Mouse (Mus musculus): Measurements from ENCODE around the gene Zfp326. TPM values are rescaled to one million over a fixed set of nuclear protein-coding genes. Genes with fewer than 3 reads are reported as not detected.

Gene Zfp326
- total RNA-seq (2021): 1 to 10 TPM; 6.2 to 9.5 TPM
- long read RNA-seq, experiment 1, partial matches to known transcripts: 0 of 2 reads
- long read RNA-seq, experiment 1, other reads (novel, unspliced or antisense): 2 of 2 reads
- long read RNA-seq, experiment 2, partial matches to known transcripts: 0 of 5 reads
- long read RNA-seq, experiment 2, other reads (novel, unspliced or antisense): 4 of 5 reads

DNA sequence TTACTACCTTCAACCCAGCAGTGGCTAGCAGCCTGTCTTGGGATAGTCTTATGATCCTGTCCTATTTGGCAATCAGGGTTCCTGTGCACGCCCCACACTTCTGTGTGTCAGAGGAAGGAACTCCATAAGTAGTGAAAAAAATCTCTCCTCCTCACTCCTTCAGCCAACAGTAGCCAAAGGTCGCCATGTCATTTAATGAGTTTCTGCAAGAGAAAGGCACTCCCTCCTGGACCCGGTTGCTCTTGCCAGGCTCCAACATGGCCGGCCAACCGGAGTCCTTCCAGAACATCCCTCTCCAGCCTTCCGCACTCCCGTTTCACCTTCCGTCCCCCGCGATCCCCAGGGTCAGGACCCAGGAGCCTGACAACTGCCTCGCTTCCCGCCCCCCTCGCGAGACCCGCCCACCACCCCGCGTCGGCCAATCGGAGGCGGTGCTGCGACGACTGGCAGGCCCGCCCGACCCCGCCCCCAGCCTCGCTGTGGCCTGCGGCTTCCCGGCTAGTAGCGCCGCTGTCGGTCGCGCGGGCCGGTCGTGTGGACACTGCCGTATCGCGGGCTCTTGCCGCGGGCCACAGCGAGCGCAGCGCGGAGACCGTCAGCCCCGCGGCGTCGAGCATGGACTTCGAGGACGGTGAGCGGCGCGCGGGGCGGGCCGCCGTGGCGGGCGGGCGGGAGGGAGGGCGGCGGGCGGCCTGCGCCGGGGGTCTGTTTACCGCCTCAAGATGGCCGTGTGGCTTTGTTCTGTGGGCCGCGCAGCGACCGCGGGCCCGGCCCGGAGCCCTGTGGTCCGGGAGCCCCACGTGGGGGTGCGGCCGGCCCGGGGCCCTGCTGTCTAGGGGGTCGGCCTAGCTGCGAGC is at the start of gene Zfp326:
Zfp326 (plus strand) TSS at position 498 of the 857 bp plus-strand sequence.
- peak; percentile 87 to 89 for DNase-seq
- intact Hi-C loops (cut with DNase I): no loop called here

GRCm38 (mm10) chr5:105826916-105827510 is 49.4 kb upstream of the Zfp326 start:
- intact Hi-C loops (cut with DNase I): no loop called here
- DNase-seq: no peak

DNA sequence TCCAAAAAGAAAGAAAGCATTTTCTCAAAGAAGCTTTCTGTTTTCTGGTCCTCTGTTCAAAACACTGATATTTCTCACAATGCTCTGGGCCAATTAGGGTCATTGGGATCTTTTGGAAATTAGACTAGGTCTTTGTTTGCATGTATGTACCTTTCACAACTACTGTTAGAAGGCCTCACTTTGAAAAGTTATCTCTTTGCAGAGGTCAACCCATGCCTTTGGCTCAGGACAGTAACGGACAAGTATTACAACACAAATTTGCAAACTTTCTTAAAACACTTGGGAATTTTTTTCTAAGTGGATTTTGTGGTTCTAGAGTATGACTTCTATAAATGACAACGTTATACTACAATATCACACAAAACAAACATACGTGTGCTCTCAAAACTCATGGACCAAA is 48.3 kb upstream of the Zfp326 start:
- DNase-seq: no peak
- intact Hi-C loops (cut with DNase I): no loop called here

GRCm38 (mm10) chr5:105829008-105829586 is 47.3 kb upstream of the Zfp326 start:
- intact Hi-C loops (cut with DNase I): no loop called here
- DNase-seq: no peak

DNA sequence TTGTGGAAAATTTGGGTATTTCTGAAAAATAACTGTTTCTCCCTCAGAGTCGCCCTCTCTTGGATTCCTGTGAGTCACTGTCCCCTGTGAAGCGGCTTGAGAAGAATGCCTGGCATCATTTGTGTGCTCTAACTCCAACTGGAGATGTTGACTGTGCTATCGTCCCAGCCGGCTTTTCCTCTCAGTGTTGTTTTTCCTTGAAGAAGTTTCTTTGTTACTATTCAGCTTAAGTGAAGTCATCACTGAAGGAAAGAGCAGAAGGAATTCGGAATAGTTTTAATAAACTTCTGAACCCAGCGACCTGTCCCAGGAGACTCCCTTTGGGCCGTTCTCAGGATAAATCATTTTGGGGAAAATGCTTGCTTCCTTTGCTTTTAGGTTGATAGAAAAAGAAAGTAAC is 44.2 kb upstream of the Zfp326 start:
- DNase-seq: peak in 1 of 2 experiments; percentile 56
- intact Hi-C loops (cut with DNase I): no loop called here

- no peak for DNase-seq
- intact Hi-C loops (cut with DNase I): no loop called here
Observed at GRCm38 (mm10) chr5:105833923-105834322, 42.4 kb upstream of the Zfp326 start.

DNA sequence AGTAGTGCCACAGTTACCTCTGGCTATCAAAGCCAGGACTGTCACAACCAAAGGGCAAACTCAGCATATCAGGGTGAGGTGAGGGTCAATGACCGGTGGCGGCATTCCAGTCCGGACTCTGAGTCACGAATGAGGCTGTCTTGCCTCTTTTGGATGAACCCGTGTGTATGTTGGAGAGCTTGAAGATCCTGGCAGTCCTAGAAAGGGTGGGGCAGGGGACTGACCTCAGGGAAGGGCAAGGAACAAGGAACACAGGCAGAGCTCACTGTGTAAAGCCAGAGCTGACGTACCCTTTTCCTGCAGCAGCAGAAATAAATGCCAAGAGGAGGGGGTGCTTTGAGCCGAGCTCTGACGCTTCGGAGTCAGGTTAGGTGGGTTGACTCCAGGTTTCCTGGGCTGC is 40.4 kb upstream of the Zfp326 start:
- intact Hi-C loops (cut with DNase I): no loop called here
- peak; percentile 53 to 60 for DNase-seq

DNA sequence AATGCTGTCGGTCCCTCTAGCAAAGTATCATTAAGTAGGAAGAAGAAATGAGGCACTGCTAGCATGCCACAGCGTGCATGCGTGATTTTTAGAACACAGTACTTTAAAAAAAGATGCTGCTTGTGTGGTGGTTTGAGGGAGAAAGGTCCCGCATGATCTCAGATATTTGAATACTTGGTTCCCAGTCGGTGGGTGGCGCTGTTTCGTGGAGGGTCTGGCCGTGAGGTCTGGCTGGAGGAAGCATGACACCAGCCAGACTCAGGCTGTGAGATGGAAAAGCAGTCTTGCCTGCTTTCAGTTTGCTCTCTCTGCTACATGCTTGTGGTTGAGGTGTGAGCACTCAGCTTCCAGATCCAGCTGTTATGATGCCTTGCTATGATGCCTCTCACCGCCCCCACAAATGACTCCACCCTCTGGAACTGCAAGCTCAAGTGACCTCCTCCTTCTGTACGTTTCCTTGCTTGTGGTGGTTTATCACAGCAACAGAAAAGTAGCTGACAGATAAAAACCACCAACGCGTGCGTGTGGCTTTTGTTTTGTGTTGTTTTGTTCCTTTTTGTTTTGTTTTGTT is 36.5 kb upstream of the Zfp326 start:
- intact Hi-C loops (cut with DNase I): no loop called here

DNA sequence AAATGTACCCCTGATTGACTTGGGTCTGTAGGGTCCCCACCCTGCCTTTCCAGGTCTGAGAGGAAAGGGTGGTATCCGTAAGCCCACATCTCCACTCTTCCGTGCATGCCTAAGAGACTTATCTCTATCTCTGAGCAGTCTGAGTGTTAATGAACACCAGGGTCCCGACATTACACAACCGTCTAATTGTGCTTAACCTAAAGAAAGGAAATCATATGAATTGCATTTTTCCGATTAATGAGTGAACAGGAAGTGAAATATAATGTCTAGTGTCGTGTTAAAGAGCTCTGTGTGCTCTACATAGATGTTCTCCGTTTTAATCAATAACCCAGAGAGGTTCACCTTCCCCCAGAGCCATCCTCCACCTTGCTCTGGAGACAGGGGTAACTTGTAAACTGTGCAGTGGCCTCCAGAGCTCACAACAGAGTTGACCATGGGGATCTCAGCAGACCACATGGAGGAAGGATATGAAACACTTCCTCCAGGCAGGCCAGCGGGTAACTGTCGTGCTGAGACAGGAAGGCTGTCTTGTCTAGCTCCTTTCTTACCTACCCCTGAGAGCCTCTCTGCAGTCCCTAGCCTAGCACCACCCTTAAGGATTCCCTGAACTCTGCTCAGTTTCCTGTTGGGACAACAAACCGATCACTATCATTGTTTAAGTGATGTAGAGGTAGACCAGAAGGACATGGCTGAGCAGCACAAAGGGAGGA is 32.2 kb upstream of the Zfp326 start:
- no peak for DNase-seq
- intact Hi-C loops (cut with DNase I): no loop called here

More for the DNA sequence above, 36.5 kb upstream of the Zfp326 start:
- no peak for DNase-seq

GRCm38 (mm10) chr5:105845041-105845440 is 31.3 kb upstream of the Zfp326 start:
- intact Hi-C loops (cut with DNase I): no loop called here
- no peak for DNase-seq

DNA sequence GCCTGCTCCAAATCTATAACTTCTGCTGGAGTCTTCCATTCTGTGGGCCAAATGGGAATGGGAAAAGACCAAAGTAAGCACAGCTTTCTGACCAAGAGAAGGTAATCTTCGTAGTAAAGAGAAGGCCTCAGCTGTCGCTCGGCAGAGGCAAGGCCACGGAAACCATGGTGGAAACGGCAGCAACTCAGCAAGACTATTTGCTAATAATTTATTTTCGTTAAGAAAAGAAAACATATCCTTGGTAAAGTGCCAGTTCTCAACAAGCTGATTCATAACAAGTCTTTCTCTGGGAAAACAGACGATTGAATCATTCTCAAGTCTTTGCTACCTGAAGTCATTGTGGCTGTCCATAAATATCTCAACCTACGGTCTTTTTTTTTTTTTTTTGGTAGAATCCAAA is 28.6 kb upstream of the Zfp326 start:
- no peak for DNase-seq
- intact Hi-C loops (cut with DNase I): no loop called here

DNA sequence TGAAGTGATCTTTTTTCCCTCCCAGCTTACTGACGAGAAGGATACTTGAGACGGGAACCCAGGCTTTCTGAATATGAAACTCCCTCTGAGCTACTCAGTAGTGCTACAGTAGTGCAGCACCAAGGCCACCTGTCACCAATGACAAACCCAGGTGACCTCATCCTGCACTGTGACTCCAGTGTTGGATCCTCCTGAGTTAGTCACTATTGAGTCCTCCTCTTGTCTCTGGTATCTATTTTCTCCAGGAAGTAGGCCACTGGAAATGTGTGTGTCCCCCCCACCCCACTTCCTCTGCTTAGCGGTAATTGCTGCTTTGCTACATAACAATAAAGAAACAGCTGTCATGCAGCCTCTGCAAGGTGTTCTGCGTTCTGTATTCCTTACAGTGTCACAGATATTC is 27.1 kb upstream of the Zfp326 start:
- intact Hi-C loops (cut with DNase I): no loop called here
- DNase-seq: no peak

DNA sequence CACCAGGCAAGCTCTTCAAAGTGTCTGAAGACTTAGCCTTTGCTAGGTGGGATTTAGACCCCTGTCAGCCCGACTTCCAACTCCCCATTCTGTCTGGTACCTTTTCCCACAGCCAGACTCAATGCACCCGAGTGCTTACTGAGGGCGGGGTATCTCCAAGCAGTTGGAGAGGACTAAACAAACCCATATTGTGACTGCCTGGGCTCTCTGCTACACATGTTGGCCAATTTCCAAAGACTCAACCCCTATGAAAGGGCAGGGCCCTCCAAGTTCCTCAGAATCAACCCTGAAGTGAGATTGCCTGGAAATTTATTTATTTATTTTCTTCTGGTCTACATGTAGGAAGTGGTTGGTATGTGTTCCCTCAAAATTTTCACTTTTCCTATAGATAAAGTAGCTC is 26.7 kb upstream of the Zfp326 start:
- intact Hi-C loops (cut with DNase I): no loop called here
- no peak for DNase-seq

DNA sequence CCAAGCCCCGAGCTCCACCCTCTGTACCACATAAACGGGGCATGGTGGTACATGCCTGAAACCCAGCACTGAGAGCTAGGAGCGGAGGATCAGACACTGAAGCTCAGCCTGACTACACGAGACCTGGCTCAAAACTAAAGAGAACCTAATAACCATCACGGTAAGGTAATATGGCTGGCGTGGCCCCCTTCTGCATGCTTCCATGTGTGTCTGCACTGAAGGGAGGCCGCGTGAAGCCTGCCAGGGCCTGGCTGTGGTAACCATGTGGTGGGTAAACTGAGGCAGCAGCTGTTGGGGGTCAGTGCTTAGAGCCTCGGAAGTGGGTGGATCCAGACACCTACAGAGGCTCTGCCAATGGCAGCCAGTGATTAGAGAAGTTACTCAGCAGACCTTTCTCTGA is 23.1 kb upstream of the Zfp326 start:
- intact Hi-C loops (cut with DNase I): no loop called here
- DNase-seq: no peak

DNA sequence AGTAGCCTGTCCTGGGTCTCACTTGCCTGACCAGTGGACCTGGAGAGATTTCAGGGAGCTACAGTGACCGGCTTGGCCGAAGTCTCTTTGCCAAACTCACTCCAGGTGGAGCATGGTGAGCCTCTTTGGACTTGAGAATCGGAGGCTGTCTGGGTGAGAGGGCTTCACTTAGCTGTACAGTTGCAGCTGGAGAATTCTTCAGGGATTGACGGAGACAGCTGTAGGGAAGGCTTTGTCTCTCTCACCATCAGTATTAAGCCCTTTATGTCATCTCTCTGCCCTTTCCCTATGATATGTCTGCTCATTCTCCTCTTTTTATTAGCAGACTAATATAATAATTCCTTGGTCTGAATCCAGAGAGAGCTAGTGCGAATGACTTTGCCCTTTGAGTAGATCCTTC is 18.9 kb upstream of the Zfp326 start:
- intact Hi-C loops (cut with DNase I): no loop called here

GRCm38 (mm10) chr5:105858754-105859694 is 17.3 kb upstream of the Zfp326 start:
- intact Hi-C loops (cut with DNase I): no loop called here
- no peak for DNase-seq

More for the DNA sequence above, 18.9 kb upstream of the Zfp326 start:
- no peak for DNase-seq

- intact Hi-C loops (cut with DNase I): no loop called here
- DNase-seq: no peak
Observed at GRCm38 (mm10) chr5:105859716-105860460, 16.5 kb upstream of the Zfp326 start.

- intact Hi-C loops (cut with DNase I): no loop called here
- no peak for DNase-seq
Observed at GRCm38 (mm10) chr5:105860461-105860835, 15.9 kb upstream of the Zfp326 start.

GRCm38 (mm10) chr5:105861616-105862015 is 14.7 kb upstream of the Zfp326 start:
- DNase-seq: no peak
- intact Hi-C loops (cut with DNase I): no loop called here

All from gastrocnemius, postnatal 36 days (tissue).